Mouse (Mus musculus): ENCODE measurements around the gene Tmem240.
"Not testable (repeated sequence)": the region's sequence is repeated elsewhere in the genome, so short reads cannot be mapped to it uniquely, and the experiment has no call there.

Gene Tmem240

DNA sequence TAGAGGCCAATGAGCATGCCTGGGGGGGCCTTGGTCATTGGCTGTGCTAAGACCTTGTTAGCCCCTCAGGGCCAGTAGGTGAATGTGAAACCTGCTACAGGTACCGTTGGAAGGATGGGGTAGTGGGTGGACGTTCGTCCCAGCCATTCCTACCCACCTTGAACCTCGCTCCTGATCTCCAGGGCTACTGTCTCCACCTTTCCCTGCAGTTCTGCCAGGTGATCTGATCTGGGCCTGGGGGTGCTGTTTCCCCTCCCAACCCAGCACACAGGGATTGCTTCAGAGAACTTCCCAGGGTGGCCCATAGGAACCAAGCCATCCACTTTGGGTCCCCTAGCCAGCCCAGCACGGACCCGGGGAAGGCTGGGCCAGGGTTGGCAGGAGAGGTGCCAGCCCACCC is 4.6 kb downstream of the Tmem240 start:
- Histone ChIP-seq H3K9me3 (ENCODE audit: low read length) (no peaks in the 10 kb centered on the region), H3K36me3 (ENCODE audit: insufficient read depth, low read length) (peaks cover 51% of the 10 kb centered on the region), H3K4me1 (replicated peaks; ENCODE audit: low read depth, low read length) (peaks cover 55% of the 10 kb centered on the region), H3K27me3 (ENCODE audit: insufficient read depth, low read length) (peaks cover 8% of the 10 kb centered on the region), H3K4me3 (replicated peaks; ENCODE audit: low read length) (peak overlapping the region; percentile 70)
- TF ChIP-seq POU5F1 (IDR thresholded peaks at IDR 0.05; ENCODE audit: borderline replicate concordance, low read length) (no peak), CTCF (conservative IDR thresholded peaks at IDR 0.05; ENCODE audit: low read length) (no peak)

DNA sequence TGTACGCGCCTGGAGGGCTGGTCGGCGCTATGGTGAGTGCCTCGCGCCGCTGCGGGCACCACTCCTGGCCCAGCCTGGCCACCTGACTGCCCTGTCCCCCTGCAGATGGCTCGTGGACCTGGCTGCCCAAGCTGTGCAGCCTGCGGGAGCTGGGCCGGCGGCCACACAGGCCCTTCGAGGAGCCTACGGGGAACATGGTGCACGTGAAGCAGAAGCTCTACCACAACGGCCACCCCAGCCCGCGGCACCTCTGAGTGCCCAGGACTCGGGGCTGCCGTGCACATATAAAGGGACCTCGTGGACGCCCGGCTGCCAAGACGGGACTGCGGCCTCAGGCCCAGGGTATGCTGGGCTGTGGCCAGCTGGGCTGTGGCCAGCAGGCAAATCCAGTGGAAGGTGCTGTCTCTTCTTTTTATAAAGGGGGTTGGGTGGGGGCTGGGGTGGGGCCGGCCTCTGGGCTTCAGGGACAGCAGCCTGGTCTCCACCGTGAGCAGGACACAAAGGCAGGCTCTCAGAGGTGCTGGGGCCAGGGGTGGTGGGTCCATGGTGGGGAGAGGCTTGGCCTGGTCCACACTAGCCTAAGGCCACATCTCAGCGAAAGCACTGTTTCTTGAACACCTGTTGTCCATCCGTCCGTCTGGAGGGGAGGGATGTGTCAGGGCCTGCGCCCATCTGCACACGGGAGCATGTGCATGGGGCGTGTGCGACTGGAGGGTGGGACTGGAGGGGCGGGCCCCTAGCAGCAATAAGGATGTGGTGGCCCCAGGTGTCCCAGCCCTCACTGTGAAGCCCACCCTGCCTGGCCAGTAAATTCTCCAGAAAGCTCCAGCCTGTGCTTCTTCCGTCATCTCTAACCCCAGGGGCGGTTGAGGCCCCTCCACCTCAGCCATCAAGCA is 5.4 kb downstream of the Tmem240 start:
- no peaks in the 10 kb centered on the region for H3K9me3 ChIP-seq (ENCODE audit: low read length)
- peak overlapping the region; percentile 70 for H3K4me3 ChIP-seq (replicated peaks; ENCODE audit: low read length)
- H3K4me1 ChIP-seq (replicated peaks; ENCODE audit: low read depth, low read length), result peaks cover 52% of the 10 kb centered on the region
- H3K27me3 ChIP-seq (ENCODE audit: insufficient read depth, low read length), result peaks cover 8% of the 10 kb centered on the region
- no peak for TF ChIP-seq POU5F1 (IDR thresholded peaks at IDR 0.05; ENCODE audit: borderline replicate concordance, low read length)
- no peak for TF ChIP-seq CTCF (conservative IDR thresholded peaks at IDR 0.05; ENCODE audit: low read length)
- TF ChIP-seq NANOG (IDR thresholded peaks at IDR 0.05; ENCODE audit: borderline replicate concordance, low read length), result no peak
- H3K36me3 ChIP-seq (ENCODE audit: insufficient read depth, low read length), result peaks cover 59% of the 10 kb centered on the region

DNA sequence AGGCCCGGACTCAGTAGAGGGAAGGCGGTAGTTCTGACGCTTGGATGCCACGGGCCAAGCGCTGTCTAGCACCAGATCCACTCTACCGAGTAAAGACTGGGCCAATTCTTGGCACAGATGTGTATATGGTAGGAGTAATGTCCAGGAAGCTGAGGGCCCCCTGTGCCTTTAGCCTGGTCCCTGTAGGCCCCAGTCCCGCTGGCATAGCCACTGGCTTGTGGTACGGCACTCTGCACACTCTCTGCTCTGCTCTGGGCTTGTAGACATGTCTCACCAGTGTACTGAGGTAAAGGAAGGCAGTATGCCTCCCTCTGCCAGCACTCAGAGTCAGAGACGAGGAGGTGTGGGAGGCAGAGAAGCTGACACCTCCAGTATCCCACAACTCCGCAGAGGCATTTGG is 6.1 kb downstream of the Tmem240 start:
- H3K9me3 ChIP-seq (ENCODE audit: low read length); H3K27me3 ChIP-seq (ENCODE audit: insufficient read depth, low read length): not testable (repeated sequence)

DNA sequence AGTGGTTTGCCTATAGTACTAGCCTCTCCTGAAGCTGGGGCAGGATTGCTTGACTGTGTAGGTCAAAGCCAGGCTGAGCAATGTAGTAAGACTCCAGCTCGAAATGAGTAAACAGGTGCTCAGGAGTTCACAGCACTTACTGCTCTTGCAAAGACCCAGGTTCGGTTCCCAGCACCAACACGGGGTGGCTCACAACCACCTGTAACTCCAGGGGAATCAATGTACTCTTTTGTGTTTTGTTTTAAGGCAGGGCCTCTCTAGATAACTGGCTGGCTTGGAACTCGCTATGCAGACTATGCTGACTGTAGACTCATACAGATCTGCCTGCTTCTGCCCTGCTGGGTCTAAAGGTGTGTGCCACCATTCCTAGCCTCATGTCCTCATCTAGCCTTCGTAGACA is 8.1 kb downstream of the Tmem240 start:
- TF ChIP-seq CTCF (conservative IDR thresholded peaks at IDR 0.05; ENCODE audit: low read length) (no peak), NANOG (IDR thresholded peaks at IDR 0.05; ENCODE audit: borderline replicate concordance, low read length) (no peak), POU5F1 (IDR thresholded peaks at IDR 0.05; ENCODE audit: borderline replicate concordance, low read length) (no peak)
- peaks cover 76% of the 10 kb centered on the region for H3K36me3 ChIP-seq (ENCODE audit: insufficient read depth, low read length)
- H3K9me3 ChIP-seq (ENCODE audit: low read length), result no peaks in the 10 kb centered on the region
- peaks cover 6% of the 10 kb centered on the region; the same call in 1 of the 2 replicates for H3K27me3 ChIP-seq (ENCODE audit: insufficient read depth, low read length)
- H3K4me3 ChIP-seq (replicated peaks; ENCODE audit: low read length), result no peak overlapping the region
- peaks cover 50% of the 10 kb centered on the region for H3K4me1 ChIP-seq (replicated peaks; ENCODE audit: low read depth, low read length)

More for the DNA sequence above, 6.1 kb downstream of the Tmem240 start:
- Histone ChIP-seq H3K36me3 (ENCODE audit: insufficient read depth, low read length) (peaks cover 66% of the 10 kb centered on the region), H3K4me1 (replicated peaks; ENCODE audit: low read depth, low read length) (peaks cover 47% of the 10 kb centered on the region)
- H3K4me3 ChIP-seq (replicated peaks; ENCODE audit: low read length), result not testable (repeated sequence)

DNA sequence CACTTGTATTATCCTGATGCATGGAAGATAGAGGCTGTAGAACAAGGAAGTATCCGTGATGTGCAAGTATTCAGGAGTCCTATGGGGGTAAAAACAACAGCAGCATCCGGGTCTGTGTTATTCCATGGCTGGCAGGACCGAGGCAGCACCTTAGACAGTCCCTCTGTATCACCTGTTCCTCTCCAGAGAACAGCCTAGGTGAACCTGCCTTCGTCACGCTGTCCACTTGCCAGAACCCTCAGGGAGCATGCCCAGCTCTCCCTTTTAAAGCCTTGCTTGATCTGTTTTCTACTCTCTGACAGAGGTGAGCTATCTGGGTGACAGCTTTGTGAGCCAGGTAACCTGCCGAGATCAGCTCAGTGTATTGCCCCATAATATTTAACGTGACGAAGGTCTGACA is 9.9 kb downstream of the Tmem240 start:
- no peak for TF ChIP-seq POU5F1 (IDR thresholded peaks at IDR 0.05; ENCODE audit: borderline replicate concordance, low read length)

DNA sequence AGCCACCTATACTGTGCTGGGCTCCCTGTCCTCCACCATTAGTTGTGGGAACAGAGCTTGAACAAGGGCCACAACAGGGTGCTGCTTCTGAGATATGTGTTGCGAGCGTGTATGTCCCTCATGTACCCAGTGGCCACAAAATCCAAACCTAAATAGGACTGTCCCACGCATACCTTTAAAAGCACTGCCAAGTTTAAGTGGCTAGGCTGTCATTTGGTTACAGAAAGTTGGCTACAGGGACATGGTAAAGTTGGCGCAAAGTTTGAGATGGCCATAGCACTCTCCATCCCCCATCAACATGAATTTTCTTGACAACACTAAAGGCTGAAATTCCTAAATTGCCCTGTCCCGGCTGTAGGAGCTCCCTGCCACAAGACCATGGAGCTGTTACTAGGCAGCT is 10.5 kb downstream of the Tmem240 start:
- Histone ChIP-seq H3K4me1 (replicated peaks; ENCODE audit: low read depth, low read length) (peaks cover 39% of the 10 kb centered on the region), H3K36me3 (ENCODE audit: insufficient read depth, low read length) (peaks cover 100% of the 10 kb centered on the region), H3K4me3 (replicated peaks; ENCODE audit: low read length) (no peak overlapping the region), H3K9me3 (ENCODE audit: low read length) (no peaks in the 10 kb centered on the region), H3K27me3 (ENCODE audit: insufficient read depth, low read length) (0 out of 2 replicates have a peak, but pooled peaks cover 2% of the 10 kb centered on the region)
- no peak for TF ChIP-seq CTCF (conservative IDR thresholded peaks at IDR 0.05; ENCODE audit: low read length)
- no peak for TF ChIP-seq POU5F1 (IDR thresholded peaks at IDR 0.05; ENCODE audit: borderline replicate concordance, low read length)
- TF ChIP-seq NANOG (IDR thresholded peaks at IDR 0.05; ENCODE audit: borderline replicate concordance, low read length), result no peak

More for the DNA sequence above, 9.9 kb downstream of the Tmem240 start:
- Histone ChIP-seq H3K27me3 (ENCODE audit: insufficient read depth, low read length) (0 out of 2 replicates have a peak, but pooled peaks cover 2% of the 10 kb centered on the region), H3K4me1 (replicated peaks; ENCODE audit: low read depth, low read length) (peaks cover 39% of the 10 kb centered on the region), H3K4me3 (replicated peaks; ENCODE audit: low read length) (no peak overlapping the region), H3K36me3 (ENCODE audit: insufficient read depth, low read length) (peaks cover 94% of the 10 kb centered on the region), H3K9me3 (ENCODE audit: low read length) (no peaks in the 10 kb centered on the region)

DNA sequence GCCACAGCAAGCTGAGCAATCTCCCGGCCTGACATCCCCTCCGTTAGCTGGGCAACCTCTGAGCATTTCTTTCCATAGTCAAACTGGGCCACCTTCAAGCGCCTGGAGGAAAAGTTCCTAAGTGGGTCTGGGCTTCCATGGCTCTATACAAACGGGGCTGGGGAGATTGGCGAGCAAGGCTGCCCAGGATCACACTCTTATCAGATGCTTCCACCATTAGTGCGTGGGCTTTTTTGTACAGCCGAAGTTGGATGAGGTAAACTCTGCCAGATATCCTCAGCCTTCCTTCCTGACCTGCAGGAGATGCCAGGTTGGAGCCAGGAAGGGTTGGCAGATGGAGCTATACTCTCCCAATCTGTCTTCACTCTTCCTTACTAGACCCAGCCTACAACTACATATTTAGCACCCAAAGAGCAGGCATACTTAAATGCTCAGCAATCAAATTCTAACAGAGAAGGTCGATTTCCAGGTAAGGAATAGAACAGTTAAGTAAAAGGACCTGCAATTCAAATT is 11.5 kb downstream of the Tmem240 start:
- peaks cover 100% of the 10 kb centered on the region for H3K36me3 ChIP-seq (ENCODE audit: insufficient read depth, low read length)
- 0 out of 2 replicates have a peak, but pooled peaks cover 2% of the 10 kb centered on the region for H3K27me3 ChIP-seq (ENCODE audit: insufficient read depth, low read length)
- peaks cover 30% of the 10 kb centered on the region for H3K4me1 ChIP-seq (replicated peaks; ENCODE audit: low read depth, low read length)
- no peaks in the 10 kb centered on the region for H3K9me3 ChIP-seq (ENCODE audit: low read length)
- H3K4me3 ChIP-seq (replicated peaks; ENCODE audit: low read length), result no peak overlapping the region
- TF ChIP-seq CTCF (conservative IDR thresholded peaks at IDR 0.05; ENCODE audit: low read length), result no peak
- TF ChIP-seq NANOG (IDR thresholded peaks at IDR 0.05; ENCODE audit: borderline replicate concordance, low read length), result no peak
- TF ChIP-seq POU5F1 (IDR thresholded peaks at IDR 0.05; ENCODE audit: borderline replicate concordance, low read length), result no peak

DNA sequence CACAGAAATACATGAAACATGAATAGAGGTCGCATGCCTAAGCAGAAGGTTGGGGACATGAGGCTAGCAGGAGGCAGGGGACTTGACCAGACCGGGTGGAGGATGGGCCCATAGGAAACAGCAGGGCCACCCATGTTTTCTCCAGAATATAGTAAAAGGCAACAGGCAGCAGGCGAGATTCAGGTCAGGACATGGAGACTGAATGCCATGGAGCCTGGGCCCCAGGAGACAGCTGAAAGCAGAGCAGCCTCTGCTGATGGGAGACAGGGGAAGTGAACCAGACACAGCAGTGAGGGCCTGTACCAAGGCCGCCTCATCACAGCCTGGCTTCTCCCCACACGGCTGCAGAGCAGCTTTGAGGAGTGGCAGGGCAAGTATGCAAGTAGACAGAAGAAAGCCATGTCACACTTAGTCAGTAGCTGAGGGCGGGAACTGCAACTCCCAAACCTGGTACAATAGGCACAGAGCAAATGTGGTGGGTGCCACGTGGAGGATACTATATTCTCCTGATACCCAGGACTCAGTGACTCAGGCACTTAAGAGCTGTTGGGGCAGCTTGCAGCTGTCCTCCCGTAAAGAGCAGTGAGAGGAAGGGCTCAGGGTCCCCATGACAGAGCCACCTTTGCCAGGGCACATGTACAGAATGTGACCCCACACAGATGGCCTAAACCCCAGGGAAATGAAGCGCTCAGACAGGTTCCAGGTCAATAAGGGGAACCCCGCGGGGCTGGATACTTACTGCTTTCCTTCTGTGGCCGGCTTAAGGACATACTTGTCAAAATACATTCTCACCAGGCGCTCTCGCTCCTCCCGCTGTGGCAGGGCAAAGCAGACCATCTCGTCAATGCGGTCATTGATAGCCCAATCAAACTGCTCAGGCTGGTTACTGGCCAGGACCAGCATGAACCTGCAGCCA is 12.2 kb downstream of the Tmem240 start:
- no peak overlapping the region for H3K4me3 ChIP-seq (replicated peaks; ENCODE audit: low read length)
- H3K27me3 ChIP-seq (ENCODE audit: insufficient read depth, low read length), result 0 out of 2 replicates have a peak, but pooled peaks cover 2% of the 10 kb centered on the region
- TF ChIP-seq NANOG (IDR thresholded peaks at IDR 0.05; ENCODE audit: borderline replicate concordance, low read length) (no peak), CTCF (conservative IDR thresholded peaks at IDR 0.05; ENCODE audit: low read length) (no peak), POU5F1 (IDR thresholded peaks at IDR 0.05; ENCODE audit: borderline replicate concordance, low read length) (no peak)
- H3K36me3 ChIP-seq (ENCODE audit: insufficient read depth, low read length), result peaks cover 100% of the 10 kb centered on the region
- no peaks in the 10 kb centered on the region for H3K9me3 ChIP-seq (ENCODE audit: low read length)
- peaks cover 23% of the 10 kb centered on the region for H3K4me1 ChIP-seq (replicated peaks; ENCODE audit: low read depth, low read length)

All from E14TG2a.4 (cell line).